Mouse (Mus musculus) T-cell, adult 2 months (primary cell): ENCODE measurements around the gene Agtpbp1.
"Not testable (repeated sequence)": the region's sequence is repeated elsewhere in the genome, so short reads cannot be mapped to it uniquely, and the experiment has no call there.

Source experiments
- DNase-seq: peaks from one replicate; pipeline ENCODE4 v3.0.0; 2022; ENCODE audit warnings: low spot score

The Agtpbp1 gene

DNA sequence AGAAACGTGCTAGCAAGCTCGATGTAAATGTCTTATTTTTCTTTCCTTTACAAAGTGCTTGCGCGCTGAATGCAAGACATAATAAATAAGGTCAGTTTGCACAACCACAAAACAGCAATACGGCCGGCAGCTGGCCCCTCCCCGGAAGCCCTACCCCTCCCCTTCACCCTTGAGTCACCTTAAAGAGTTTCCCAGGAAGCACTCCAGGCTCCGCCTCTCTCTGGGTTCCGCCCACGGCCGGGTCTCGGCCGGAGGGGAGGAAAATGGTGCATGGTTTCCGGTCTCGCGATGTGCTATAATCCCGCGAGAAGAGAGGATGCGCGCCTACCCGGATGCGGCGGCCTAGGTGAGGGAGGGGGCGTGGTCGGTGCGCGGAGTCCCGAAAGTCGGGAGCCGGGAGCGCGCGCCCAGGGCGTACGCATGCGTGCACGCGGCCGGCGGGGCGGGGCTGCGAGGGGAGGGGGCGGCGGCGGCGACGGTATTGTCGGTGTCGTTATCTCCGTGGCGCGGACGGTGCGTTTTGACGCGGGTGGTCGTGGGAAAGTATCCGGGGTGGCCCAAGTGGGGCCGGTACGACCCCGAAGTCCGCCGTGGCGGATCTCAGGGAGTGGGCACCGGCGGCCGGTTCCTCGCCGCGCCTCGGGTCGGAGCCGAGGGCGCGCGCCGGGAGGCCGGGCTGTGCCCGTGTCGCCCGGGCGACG is at the start of gene Agtpbp1, which contains the start of gene Naa35:
Gene Agtpbp1, minus strand, starts transcription at position 281 of the 701 bp plus-strand sequence.
Gene Naa35, plus strand, starts transcription at position 313 of the 701 bp plus-strand sequence.
- peak; percentile 99 for DNase-seq

- DNase-seq = no peak
These were observed 49.6 kb upstream of the Agtpbp1 start for GRCm38 (mm10) chr13:59634637-59635036.

DNA sequence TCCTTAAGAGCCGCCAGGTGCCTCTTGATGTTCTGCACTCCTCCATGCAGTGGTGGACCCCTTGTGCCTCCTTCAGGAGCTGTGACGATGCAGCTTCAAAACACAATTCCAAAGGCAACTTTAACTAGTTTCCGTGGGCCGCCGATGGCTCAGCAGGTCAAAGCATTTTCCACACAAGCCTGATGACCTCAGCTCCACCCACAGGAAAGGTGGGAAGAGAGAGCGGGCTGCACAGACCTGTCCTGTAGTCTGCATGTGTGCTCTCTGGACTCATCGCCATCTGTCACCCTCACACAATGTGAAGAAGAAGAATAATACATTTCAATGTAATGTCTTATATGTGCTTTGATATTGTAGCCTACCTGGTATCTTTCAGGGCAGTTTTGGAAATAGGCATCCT is 41.7 kb upstream of the Agtpbp1 start:
- no peak for DNase-seq

- no peak for DNase-seq
These were observed 39.9 kb upstream of the Agtpbp1 start for GRCm38 (mm10) chr13:59624903-59625302.

- no peak for DNase-seq
These were observed 39.4 kb upstream of the Agtpbp1 start for GRCm38 (mm10) chr13:59624389-59624788.

DNA sequence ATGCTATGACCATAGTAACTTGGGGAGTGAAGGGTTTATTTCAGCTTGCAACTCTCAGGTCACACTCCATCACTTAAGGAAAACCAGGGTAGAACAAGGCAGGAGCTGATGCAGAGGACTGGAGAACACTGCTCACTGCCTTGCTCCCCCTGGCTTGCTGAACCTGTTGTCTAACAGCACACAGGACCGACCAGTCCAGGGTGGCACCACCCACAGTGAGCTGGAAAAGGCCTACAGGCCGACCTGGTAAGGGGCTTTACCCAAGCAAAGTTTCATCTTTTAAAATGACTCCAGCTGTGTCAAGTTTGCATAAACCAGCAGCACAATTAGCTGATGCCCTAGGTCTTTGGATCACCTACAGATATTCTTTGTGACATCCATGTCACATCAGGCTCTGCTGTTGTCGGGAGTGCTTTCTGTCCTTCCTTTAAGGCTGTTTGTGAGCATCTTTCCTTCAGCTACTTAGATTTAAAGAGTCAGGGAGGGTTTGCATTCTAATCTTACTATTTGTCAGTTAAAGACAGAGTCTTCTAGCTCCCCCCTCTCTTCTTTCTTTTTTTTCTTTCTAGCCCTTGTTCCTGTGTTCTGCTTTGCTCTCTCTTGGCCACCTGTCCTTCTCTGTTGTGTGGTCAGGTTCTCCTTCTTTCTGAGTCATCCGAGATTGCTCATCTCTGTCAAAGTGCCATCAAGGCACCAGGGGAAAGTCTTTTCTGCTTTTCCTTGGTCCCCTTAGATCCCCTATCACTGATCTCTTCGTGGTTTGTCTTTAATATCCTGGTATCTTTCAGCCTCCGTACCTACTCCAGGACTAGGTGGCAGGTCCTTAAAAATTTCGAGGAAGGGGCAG is 36.8 kb upstream of the Agtpbp1 start:
- DNase-seq = no peak

DNA sequence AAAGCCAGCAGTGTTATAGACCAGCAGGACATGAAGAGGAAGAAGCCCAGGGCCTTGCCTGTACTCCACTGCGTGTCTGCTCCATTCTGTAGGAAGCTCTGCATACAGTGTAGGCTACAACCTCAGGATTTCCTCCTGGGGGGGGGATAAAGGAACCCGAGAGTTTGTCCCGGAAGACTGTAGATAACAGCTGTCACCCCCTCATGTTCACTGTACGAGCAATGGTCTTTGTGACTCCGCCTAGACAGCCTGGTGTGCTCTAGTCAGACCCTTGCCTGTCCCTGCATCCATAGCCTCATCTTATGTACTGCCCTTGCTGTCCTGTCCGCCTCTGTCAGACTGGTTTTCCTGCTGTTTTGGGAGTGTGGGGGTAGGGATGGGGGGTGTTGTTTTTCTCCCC is 33.4 kb upstream of the Agtpbp1 start:
- no peak for DNase-seq

DNA sequence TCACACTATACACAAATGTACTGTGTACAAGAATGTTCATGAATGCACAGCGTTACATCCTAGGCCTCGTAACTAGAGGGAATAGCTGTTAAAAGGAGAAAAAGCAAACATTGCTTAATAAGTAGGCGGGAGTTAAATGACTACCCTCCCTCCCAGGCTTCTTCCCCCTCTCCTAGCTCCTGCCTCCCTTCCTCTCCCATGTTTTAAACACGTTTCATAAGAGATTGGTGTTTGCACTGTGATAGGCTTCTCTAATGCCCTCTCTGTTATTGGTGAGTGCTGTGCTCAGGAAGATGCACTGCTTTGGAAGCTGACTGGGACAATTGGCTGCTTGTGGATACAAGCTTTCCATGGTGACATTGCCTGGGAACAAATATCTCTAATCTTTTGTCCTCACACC is 30.5 kb upstream of the Agtpbp1 start:
- no peak for DNase-seq

DNA sequence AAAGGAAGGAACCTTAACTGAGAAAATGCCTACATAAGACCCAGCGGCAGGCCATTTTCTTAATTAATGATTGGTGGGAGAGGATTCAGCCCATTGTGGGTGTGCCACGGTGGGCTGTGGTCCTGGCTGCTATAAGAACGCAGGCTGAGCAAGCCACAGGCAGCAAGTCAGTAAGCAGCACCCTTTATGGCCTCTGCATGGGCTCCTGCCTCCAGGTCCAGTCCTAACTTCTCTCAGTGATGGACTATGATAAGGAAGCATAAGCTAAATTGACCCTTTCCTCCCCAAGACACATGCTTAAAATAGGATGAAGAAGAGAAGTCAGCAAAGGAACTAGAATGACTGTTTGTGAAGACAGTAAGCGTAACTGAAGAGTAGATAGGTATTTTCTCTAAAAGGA is 30.1 kb upstream of the Agtpbp1 start:
- DNase-seq = no peak

DNA sequence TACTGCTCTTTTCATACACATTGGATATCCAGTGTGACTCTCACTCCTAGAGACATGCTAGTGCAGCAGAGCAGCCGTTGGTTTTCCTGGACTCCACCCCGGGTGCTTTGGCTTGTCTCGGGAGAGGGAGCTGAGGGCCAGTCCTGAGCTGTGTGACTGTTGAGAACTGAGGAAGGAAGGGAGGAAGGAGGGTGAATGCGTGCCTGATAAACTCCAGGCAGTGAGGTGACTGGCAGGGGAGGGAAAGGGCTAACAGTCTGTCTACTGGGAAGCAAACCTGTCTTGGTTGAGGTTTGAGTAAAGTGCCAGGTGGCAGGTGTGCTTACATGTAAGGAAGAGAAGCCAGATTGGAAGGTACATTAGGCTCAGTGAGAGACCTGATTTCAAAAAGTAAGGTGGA is 28.8 kb upstream of the Agtpbp1 start:
- no peak for DNase-seq

- DNase-seq = no peak
These were observed 25.4 kb upstream of the Agtpbp1 start for GRCm38 (mm10) chr13:59610437-59610836.

DNA sequence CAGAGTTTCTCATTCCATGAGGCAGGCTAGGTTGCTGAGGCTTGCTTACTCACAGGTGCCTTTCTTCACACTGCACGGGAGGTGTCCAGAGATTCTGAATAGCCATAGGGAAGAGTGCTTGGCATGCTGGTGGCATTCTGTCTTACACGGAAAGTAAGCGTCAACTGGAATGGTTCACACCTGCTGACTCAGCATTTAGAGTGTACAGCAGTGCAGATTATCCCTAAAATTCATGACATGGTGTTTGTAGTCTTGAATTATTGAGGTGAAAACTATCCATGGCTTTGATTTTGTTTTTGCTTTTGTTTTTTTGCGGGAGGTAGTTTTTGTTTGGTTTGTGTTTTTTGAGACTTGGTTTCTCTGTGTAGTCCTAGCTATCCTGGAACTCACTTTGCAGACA is 24.9 kb upstream of the Agtpbp1 start:
- DNase-seq = no peak

GRCm38 (mm10) chr13:59605221-59605922 is 20.3 kb upstream of the Agtpbp1 start:
- no peak for DNase-seq

- DNase-seq = no peak
These were observed 19.5 kb upstream of the Agtpbp1 start for GRCm38 (mm10) chr13:59604511-59604910.

DNA sequence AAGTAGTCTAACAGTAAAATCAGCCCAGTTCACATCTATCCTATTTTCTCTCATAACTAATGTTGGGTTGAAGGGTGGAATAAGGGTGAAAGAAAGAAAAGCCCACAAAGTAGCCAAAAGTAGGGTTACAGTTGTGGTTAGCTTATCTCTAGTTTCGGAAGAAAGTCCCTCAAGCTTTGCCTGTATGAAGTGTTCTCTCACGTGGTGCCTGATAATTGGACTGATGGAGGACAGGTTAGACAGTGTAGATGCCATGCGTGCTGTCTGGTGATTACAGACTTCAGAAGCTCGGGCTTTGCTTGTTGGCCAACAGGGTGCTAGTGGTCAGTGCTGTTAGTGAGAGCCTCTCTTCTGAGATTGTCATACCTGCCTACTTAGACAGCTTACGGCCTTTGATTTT is 18.1 kb upstream of the Agtpbp1 start:
- no peak for DNase-seq

- no peak for DNase-seq
These were observed 7.6 kb upstream of the Agtpbp1 start for GRCm38 (mm10) chr13:59592630-59593029.

DNA sequence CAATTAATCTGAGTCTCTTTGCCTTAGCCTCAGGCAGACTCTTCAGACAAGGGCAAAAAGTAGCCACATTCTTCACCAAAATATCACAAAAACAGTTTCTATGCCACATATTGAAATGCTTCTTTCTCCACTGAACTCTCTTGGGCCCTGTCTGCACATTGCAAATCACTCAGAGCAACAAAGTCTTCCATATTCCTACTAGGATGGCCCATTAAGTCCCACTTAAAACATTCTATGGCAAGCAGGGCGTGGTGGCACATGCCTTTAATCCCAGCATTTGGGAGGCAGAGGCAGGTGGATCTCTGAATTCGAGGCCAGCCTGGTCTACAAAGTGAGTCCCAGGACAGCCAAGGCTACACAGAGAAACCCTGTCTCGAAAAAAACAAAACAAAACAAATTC is 7.0 kb upstream of the Agtpbp1 start:
- not testable (repeated sequence) for DNase-seq

GRCm38 (mm10) chr13:59590691-59591090 is 5.7 kb upstream of the Agtpbp1 start:
- no peak for DNase-seq

DNA sequence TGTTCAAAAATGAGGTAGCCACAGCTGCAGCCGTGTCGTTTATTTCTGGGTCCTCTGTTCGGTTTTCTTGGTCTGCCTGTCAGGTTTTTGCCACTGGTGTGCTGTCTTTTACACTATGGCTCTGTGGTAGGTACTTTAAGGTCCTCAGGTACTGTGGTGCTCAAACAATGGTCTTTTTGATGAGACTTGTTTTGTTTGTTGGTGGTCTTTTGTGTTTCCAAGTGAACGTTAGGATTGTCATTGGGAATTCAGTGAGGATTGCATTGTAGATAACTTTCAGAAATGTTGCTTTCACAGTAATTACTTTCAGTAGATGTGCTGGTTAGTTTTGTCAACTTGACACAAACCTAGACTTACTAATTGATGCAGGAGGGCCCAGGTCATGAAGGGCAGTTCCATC is 4.6 kb upstream of the Agtpbp1 start:
- no peak for DNase-seq

DNA sequence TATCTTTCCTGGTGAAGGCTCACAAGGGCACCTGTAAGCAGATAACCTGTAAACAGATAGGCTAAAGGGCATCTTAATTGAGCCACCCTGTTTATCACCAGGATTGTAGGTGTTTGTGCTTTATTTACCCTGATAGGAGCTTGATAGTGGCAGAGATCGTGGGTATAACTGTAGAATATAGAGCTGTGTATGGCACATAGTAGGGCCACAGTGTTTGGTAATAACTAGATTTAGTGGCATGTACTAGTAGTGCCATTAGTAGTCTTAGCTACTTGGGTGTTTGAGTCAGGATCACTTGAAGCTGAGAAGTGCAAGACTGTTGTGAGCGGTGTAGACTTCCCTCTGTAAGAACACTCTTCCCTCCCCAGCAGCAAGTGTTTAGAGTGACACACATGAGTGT is 2.2 kb upstream of the Agtpbp1 start:
- DNase-seq = no peak

DNA sequence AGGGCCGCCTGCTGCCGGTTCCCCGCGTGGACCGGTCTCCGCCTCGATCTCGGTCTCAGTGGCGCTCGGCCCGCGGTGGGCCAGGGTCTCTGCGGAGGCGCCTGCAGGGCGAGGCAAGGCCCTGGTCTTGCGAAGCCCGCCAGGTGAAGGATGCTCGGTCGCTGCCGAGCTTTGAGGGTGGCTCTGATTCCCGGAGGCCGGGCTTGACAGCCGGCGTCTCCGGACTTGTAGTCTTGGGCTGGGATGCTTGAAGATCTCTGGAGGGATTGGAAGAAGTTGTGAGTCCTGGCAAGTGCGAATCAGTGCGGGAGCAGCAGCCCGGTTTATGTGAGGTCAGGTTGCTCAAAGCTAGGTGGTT is 600 bp upstream of the Agtpbp1 start:
- peak; percentile 22 for DNase-seq

DNA sequence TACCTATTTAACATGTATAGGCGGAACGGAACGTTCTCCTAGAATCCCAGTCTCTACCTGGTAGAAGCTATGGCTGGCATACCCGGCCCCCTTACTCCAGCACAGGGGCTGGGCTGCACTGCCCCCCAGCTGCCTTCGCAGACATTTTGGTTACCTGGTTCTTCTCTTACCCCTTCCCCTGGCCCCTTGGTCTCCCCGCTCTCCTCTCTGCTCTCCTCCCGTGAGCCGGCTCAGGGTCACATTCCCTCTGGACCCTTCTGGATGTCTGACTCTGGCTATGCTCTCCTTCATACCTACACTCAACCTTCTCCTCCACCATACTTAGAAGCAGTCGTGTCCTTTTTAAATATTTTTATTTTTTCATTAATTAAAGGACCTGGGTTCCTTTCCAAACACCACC is 546 bp downstream of the Agtpbp1 start:
- DNase-seq = no peak

- DNase-seq = no peak
These were observed 4.1 kb downstream of the Agtpbp1 start for GRCm38 (mm10) chr13:59580954-59581353.
